Mouse (Mus musculus) lung, postnatal 0 days (tissue): ENCODE data around the gene Ptx4.

ENCODE experiments used
- CTCF ChIP-seq: IDR thresholded peaks from 2 replicates; pipeline ENCODE4 v1.5.1; 2016; ENCODE audit warnings: antibody characterized with exemption, mild to moderate bottlenecking
- EP300 ChIP-seq: IDR thresholded peaks from 2 replicates; pipeline ENCODE4 v1.6.1; 2016; ENCODE audit warnings: antibody characterized with exemption, mild to moderate bottlenecking, control low read depth

DNA sequence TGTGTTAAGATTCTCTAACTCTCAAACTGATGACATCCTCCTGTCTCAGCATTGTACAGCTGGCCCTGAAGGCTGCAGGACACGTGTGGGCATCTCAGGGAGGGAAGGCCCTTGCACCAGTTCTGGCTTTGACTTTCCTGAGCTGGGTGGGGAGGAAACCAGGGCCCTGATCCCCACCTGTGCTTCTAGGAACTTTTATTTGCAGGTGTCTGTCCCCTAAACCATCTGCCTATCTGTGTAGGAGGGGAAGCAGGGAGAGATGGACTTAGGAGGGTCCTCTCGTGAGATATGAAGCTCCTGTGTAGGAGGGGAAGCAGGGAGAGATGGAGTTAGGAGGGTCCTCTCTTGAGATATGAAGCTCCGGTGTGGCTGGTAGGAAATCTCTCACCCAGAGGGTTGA lies 37.7 kb upstream of the Ptx4 start:
- TF ChIP-seq CTCF (no peak), EP300 (no peak)
